Mouse (Mus musculus): ENCODE data around the gene Scgb2b15. TPM values are rescaled to one million over a fixed set of nuclear protein-coding genes. Genes with fewer than 3 reads are reported as not detected.
"Not testable (repeated sequence)": the region's sequence is repeated elsewhere in the genome, so short reads cannot be mapped to it uniquely, and the experiment has no call there.

The Scgb2b15 gene
- not detected in 2 replicates for polyA plus RNA-seq (2012; ENCODE audit: insufficient read depth, insufficient read length, missing spikeins)

GRCm38 (mm10) chr7:32829562-32829961 is at the start of gene Scgb2b15:
Gene Scgb2b15, minus strand, starts transcription at chr7:32829662.
- not testable (repeated sequence) for H3K4me3 ChIP-seq (ENCODE audit: insufficient read depth, low read length); H3K27ac ChIP-seq (ENCODE audit: insufficient read depth, low read depth, low read length); H3K4me1 ChIP-seq (ENCODE audit: control insufficient read depth, insufficient read depth, low read length)

- H3K4me1 ChIP-seq (ENCODE audit: control insufficient read depth, insufficient read depth, low read length): not testable (repeated sequence)
Measured at GRCm38 (mm10) chr7:32836254-32836653, 6.8 kb upstream of the Scgb2b15 start, which contains the start of gene Scgb1b15. Gene Scgb1b15, plus strand, starts transcription at chr7:32836554.

More at GRCm38 (mm10) chr7:32836254-32836653, 6.8 kb upstream of the Scgb2b15 start, which contains the start of gene Scgb1b15:
- H3K27ac ChIP-seq (ENCODE audit: insufficient read depth, low read depth, low read length); H3K4me3 ChIP-seq (ENCODE audit: insufficient read depth, low read length): not testable (repeated sequence)

Other genes starting within 250 kb of the Scgb2b15 start
- gene Scgb1b15, start 6.9 kb upstream of the Scgb2b15 start, polyA plus RNA-seq (2012; ENCODE audit: insufficient read depth, insufficient read length, missing spikeins): not detected in 2 replicates
- not detected in 2 replicates for gene Scgb2b17, start 226.9 kb upstream of the Scgb2b15 start, polyA plus RNA-seq (2012; ENCODE audit: insufficient read depth, insufficient read length, missing spikeins)
- not detected in 2 replicates for gene Scgb1b17, start 233.8 kb upstream of the Scgb2b15 start, polyA plus RNA-seq (2012; ENCODE audit: insufficient read depth, insufficient read length, missing spikeins)